20 mouse cellular contexts compared by ENCODE assay signal in the genomic region with DNA sequence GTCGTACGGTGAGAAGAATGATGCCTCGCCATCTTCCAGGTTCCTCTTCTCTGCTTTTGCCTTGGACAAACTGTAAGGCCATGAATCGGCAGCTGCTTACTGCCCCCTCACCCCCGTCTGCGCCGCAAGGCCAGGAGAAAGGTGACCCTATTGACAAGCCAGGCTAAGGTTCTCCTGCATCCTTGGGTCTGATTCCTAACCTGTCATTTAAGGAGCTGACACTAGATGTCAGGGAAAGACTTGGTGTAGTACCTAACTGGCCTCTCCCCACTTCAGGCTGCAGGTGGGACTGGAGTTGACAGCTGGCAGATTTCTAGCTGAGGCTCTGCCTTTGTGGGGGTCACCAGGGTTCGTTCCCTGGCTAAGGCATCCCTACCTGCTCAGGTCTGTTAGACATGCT.
"Had no signal": no experiment of that assay in that cellular context is flagged by ENCODE, and none has a peak within 500 bp of the region (broad histone marks: within the 10 kb centered on the region; RNA-seq: fewer than 3 reads in every experiment).

No protein-coding gene starts in this region.

- H3K9ac ChIP-seq: limb, embryonic 13.5 days; liver, embryonic 12.5 days; liver, embryonic 15.5 days; lung, embryonic 15.5 days; midbrain, embryonic 13.5 days; neural tube, embryonic 12.5 days; neural tube, embryonic 15.5 days had no signal

- H3K4me3 ChIP-seq: limb, embryonic 10.5 days; limb, embryonic 13.5 days; liver, embryonic 12.5 days; liver, embryonic 15.5 days; lung, embryonic 15.5 days; megakaryocyte, embryonic 14.5 days; midbrain, embryonic 10.5 days; midbrain, embryonic 13.5 days; neural tube, embryonic 12.5 days; neural tube, embryonic 15.5 days had no signal

- H3K27me3 ChIP-seq: liver, embryonic 15.5 days; lung, embryonic 15.5 days; midbrain, embryonic 13.5 days; neural tube, embryonic 12.5 days; neural tube, embryonic 15.5 days had no signal

- H3K36me3 ChIP-seq: limb, embryonic 10.5 days; limb, embryonic 13.5 days; liver, embryonic 12.5 days; liver, embryonic 15.5 days; lung, embryonic 15.5 days; midbrain, embryonic 10.5 days; midbrain, embryonic 13.5 days; neural tube, embryonic 12.5 days; neural tube, embryonic 15.5 days had no signal

- H3K4me2 ChIP-seq: limb, embryonic 13.5 days; liver, embryonic 12.5 days; liver, embryonic 15.5 days; lung, embryonic 15.5 days; midbrain, embryonic 13.5 days; neural tube, embryonic 12.5 days; neural tube, embryonic 15.5 days had no signal

- H3K27ac ChIP-seq: limb, embryonic 10.5 days; limb, embryonic 13.5 days; liver, embryonic 12.5 days; liver, embryonic 15.5 days; lung, embryonic 15.5 days; midbrain, embryonic 10.5 days; midbrain, embryonic 13.5 days; neural tube, embryonic 12.5 days; neural tube, embryonic 15.5 days; stomach, postnatal 0 days had no signal

- H3K9me3 ChIP-seq: limb, embryonic 10.5 days; limb, embryonic 13.5 days; liver, embryonic 12.5 days; liver, embryonic 15.5 days; lung, embryonic 15.5 days; megakaryocyte, embryonic 14.5 days; midbrain, embryonic 10.5 days; midbrain, embryonic 13.5 days; neural tube, embryonic 12.5 days; neural tube, embryonic 15.5 days had no signal

- ATAC-seq: liver, embryonic 12.5 days; midbrain, embryonic 13.5 days had no signal

- H3K4me1 ChIP-seq: liver, embryonic 12.5 days; liver, embryonic 15.5 days; lung, embryonic 15.5 days; megakaryocyte, embryonic 14.5 days; midbrain, embryonic 10.5 days; midbrain, embryonic 13.5 days; neural tube, embryonic 12.5 days; neural tube, embryonic 15.5 days had no signal

- DNase-seq: kidney, postnatal 10 days; kidney, postnatal 36 days; layer of hippocampus, adult 9-11 months; lung, adult 18-20 months; lung, postnatal 10 days; lung, postnatal 36 days; right cerebral cortex, adult 18-20 months; right cerebral cortex, postnatal 14 days; thymus, adult 2 months had no signal
